Mouse (Mus musculus) kidney, postnatal 10 days (tissue): ENCODE measurements around the gene Serpinb9c.
"Not testable (repeated sequence)": the region's sequence is repeated elsewhere in the genome, so short reads cannot be mapped to it uniquely, and the experiment has no call there.

Experiments
- DNase-seq: peaks from one replicate; pipeline ENCODE4 v3.0.0; 2021; ENCODE audit warnings: mixed read lengths

The Serpinb9c gene

DNA sequence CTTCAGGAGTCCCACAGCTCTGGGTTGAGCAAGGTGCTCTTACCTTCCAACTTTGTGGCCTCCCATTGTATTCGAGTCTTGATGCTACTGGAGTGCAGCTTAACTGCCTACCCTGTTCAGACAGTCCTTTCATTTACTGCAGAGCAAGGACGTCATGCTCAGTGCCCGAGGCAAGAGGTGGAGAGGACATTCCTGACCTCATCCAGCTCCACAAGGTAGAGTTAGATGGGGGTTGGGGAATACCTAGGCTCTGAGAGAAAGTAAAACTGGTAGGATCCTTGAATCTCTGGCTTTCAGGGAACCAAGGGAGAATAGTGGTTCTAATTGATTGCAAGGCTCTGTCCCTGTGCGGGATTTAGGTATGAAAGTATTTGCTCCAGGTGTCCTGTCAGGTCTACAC is at the start of gene Serpinb9c:
Serpinb9c (minus strand) TSS at position 101 of the 400 bp plus-strand sequence.
- DNase-seq: no peak

DNA sequence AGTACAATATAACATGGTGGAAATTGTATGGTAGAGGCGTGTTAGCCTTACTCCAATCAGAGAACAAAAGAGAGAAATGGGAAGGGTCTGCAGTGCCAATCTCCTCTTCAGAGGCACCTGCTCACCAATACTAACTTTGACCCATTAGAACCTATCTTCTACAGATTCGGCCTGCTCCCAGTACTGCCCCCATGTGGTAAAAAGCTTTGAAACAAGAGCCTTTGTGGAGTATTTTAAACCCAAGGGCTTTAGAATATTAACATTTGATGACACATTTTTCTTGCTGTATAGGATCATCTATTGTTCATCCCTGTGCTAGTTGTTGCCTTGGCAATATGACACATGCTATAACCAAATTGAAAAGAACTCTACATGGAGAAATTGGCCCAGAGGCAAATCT is 40.2 kb upstream of the Serpinb9c start:
- no peak for DNase-seq

DNA sequence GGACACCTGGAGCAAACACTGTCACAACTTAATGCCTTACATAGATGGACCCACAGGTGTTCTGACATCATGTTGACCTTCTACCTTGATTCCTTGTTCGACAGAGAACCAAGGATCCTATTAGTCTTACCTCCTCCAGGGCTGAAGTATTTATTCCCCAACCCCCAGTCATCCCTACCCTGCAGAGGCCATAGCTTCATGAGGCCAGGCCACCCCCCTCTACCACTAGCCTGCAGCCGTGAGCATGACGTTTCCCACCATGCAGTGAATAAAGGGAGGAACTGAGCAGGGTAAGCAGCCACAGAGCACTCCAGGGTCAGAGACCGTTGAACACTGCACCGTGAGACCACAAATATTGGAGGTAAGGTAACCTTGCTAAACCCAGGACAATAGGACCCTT is 33.1 kb upstream of the Serpinb9c start, which contains the start of gene Serpinb9d:
Serpinb9d (plus strand) TSS at position 301 of the 400 bp plus-strand sequence.
- no peak for DNase-seq

DNA sequence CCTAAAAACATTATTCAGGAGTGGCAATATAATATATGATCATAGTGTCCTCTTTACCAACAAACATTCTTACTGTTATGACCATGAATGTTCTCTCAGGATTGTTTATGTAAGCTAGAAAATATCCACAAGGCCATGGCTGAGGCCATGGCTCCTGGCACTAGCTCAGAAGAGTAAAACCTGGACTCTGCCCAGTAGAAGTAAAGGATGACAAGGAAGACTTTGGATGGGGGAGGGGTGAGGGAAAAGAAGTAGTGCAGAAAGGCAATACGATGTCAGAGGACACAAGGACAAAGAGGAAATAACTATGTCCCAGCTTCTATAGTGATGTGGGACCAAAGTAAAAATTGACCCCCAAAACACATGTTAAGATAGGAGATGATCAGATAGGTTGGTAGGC is 30.9 kb upstream of the Serpinb9c start:
- DNase-seq: not testable (repeated sequence)

DNA sequence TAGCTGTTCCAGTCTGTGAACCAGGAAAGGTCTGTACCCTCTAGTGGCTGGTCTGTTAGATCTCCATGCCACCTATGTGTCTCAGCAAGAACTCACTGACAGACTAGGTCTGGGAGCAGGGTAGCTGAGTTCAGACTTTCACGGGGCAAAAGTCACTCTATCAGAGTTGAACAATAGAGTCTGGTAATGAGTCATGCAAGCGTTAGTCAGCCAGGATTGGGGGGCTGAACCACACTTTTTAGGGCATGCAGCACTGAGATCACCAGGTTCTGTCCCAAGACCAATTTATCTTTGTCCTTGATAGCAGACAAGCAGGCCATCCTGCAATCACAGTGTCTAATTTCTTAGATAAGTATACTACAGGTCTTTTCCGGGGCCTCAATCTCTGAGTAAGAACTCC is 18.1 kb downstream of the Serpinb9c start:
- no peak for DNase-seq

DNA sequence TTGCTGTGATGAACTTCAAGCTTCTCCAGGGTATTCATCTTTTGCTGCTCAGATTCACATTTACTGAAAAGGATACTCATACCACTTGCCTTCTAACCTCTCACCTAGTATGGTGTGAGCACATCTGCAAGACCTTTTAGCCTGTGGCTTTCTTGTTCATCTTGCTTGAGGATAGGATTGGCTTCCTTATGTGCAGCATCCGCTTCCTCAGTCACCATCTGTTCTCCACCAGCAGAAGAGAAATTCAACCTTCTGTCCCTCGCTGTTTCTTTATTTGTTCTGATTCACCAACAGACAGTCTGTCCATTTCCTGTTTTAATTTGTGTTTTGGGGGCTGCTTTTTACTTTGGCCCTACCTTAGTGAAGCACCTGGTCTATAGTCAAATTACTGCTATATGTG is 21.8 kb downstream of the Serpinb9c start:
- no peak for DNase-seq

DNA sequence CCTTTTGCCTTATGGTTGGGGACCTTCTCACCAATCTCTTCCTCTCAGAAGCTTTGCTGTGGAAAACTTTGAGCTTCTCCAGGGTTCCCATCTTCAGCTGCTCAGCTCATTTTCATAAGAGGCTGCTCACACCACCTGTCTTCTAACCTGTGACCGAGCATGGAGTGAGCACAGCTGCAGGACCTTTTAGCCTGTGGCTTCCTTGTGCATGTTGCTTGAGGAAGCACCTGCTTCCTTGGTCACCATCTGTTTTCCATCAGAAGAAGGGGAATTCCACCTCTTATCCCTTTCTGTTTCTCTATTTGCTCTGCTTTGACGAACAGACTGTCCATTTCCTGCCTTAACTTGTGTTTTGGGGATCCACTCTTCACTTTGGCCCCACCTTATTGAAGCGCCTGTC is 46.5 kb downstream of the Serpinb9c start:
- DNase-seq: no peak

DNA sequence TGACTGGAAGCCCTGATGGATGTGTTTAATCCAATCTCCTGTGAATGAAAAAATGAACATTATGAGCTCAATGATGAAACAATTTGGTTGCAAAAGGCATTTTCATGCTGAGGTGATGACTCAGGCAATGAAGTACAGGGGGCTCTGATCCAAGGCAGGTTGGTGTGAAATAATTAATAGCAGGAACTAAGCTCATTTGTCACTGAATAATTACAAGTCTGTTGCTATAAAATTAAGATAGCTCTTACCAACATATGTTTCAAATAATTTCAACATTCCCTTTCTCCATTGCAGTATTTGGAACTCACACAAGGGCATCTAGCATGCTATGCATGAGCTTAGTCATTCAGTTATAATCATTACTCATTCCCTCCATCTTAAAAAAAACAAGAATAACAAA is 53.9 kb downstream of the Serpinb9c start:
- DNase-seq: no peak
